ENCODE assay signal across 8 mouse cellular contexts in genomic region chr2:153778638-153779362, GRCm38 (mm10). TPM values are rescaled to one million over a fixed set of nuclear protein-coding genes. Genes with fewer than 3 reads are reported as not detected.
DNase-seq lines count a peak whose midpoint lies in the region; ATAC-seq and TF ChIP-seq lines count a peak whose summit lies in the region.

No protein-coding gene starts in this region.

- peaks cover 17% of the 10 kb centered on the region for H3K27me3 ChIP-seq in G1E (ENCODE audit: insufficient read depth, low read length)
- H3K27me3 ChIP-seq in hindbrain, embryonic 12.5 days = no peaks in the 10 kb centered on the region

- peaks cover 10% of the 10 kb centered on the region for H3K4me1 ChIP-seq in G1E (ENCODE audit: insufficient read depth, low read depth, low read length)
- H3K4me1 ChIP-seq in hindbrain, embryonic 12.5 days = peaks cover 9% of the 10 kb centered on the region

- no peak overlapping the region for H3K27ac ChIP-seq in hindbrain, embryonic 12.5 days

- peak overlapping the region; percentile 38; the same call in 1 of the 2 replicates for H3K9ac ChIP-seq in hindbrain, embryonic 12.5 days

- no peak; the same call in 1 of the 2 replicates for ATAC-seq in G1E (ENCODE audit: extremely low read depth, insufficient number of reproducible peaks, low FRiP score, poor library complexity, severe bottlenecking)
- peak; percentile 71 for ATAC-seq in hindbrain, embryonic 12.5 days (ENCODE audit: low FRiP score)

- peak overlapping the region; percentile 60; the same call in 1 of the 2 replicates for H3K4me3 ChIP-seq in G1E (ENCODE audit: low read depth, low read length)
- peak overlapping the region; percentile 28 for H3K4me3 ChIP-seq in hindbrain, embryonic 12.5 days

- H3K4me2 ChIP-seq in hindbrain, embryonic 12.5 days (replicated peaks) = peak overlapping the region; percentile 57

- no peaks in the 10 kb centered on the region for H3K9me3 ChIP-seq in G1E (replicated peaks)
- no peaks in the 10 kb centered on the region for H3K9me3 ChIP-seq in hindbrain, embryonic 12.5 days (replicated peaks)

- 17% methylated on average over 24 of the region's 24 CpGs for WGBS in hindbrain, embryonic 12.5 days

- peak; percentile 26 for DNase-seq in G1E (ENCODE audit: low spot score)
- peak; percentile 11 for DNase-seq in cerebellum, adult 8-10 months
- peak; percentile 35 to 44 for DNase-seq in frontal cortex, postnatal 14 days (ENCODE audit: low spot score in 2 of 2)
- DNase-seq in layer of hippocampus, postnatal 14 days (ENCODE audit: low spot score in 2 of 2) = peak; percentile 42 to 45
- peak; percentile 86 for DNase-seq in lung, postnatal 14 days
- peak; percentile 85 for DNase-seq in ovary, postnatal 36 days (ENCODE audit: low spot score)
- DNase-seq in thymus, postnatal 14 days = peak; percentile 93

- TF ChIP-seq CTCF in G1E (IDR thresholded peaks at IDR 0.05; ENCODE audit: low read depth, low read length) = no peak

- H3K36me3 ChIP-seq in G1E (replicated peaks) = peaks cover 7% of the 10 kb centered on the region
- peaks cover 5% of the 10 kb centered on the region; the same call in 1 of the 2 replicates for H3K36me3 ChIP-seq in hindbrain, embryonic 12.5 days

RNA-seq across cellular contexts. Expression of gene Efcab8, which starts 0.9 kb away (rescaled TPM):
- total RNA-seq in G1E (2014; fragmentation: Nextera tagmentation) (0.15 TPM in 1 of 2 replicates, not detected in the other), G1E (2017) (0.12 and 0.44 TPM in 2 replicates)
- polyA plus RNA-seq in G1E (2012) = not detected in 2 replicates
- polyA plus RNA-seq in hindbrain, embryonic 12.5 days (2016; fragmentation: Nextera tagmentation; extraction: Ambion mirVana) = 0.07 TPM in 1 of 2 replicates, not detected in the other
- total RNA-seq in layer of hippocampus, postnatal 14 days (2021) = under 1 TPM; 0.14 to 0.41 TPM

RNA-seq across cellular contexts. Expression of gene Mapre1, which starts 37.7 kb away (rescaled TPM):
- total RNA-seq in G1E (2014; fragmentation: Nextera tagmentation) (89.8 and 98.7 TPM in 2 replicates), G1E (2017) (193 and 221 TPM in 2 replicates)
- 2.4 and 3.5 TPM in 2 replicates for polyA plus RNA-seq in G1E (2012)
- 369 and 427 TPM in 2 replicates for polyA plus RNA-seq in hindbrain, embryonic 12.5 days (2016; fragmentation: Nextera tagmentation; extraction: Ambion mirVana)
- total RNA-seq in layer of hippocampus, postnatal 14 days (2021) = 100 to 1,000 TPM; 137 to 140 TPM

Comparison
In these comparisons a context has a peak if more than half of its experiments do, and no peak if none do; other contexts are left out.
1. DNase-seq: peak in every context shown above with its lines; median percentile 93 in thymus, postnatal 14 days; 86 in lung, postnatal 14 days; 85 in ovary, postnatal 36 days; 44 in layer of hippocampus, postnatal 14 days; 40 in frontal cortex, postnatal 14 days; 26 in G1E; 11 in cerebellum, adult 8-10 months.